Mouse (Mus musculus): ENCODE results near the gene Glp2r.

Gene Glp2r

GRCm38 (mm10) chr11:67727095-67727494 lies 43.9 kb downstream of the Glp2r start:
- no peak for DNase-seq

GRCm38 (mm10) chr11:67723231-67724013 lies 47.5 kb downstream of the Glp2r start:
- DNase-seq = no peak

GRCm38 (mm10) chr11:67722399-67723156 lies 48.4 kb downstream of the Glp2r start:
- DNase-seq = no peak

GRCm38 (mm10) chr11:67721485-67721884 lies 49.5 kb downstream of the Glp2r start:
- DNase-seq = no peak

- DNase-seq = no peak
These were observed 55.6 kb downstream of the Glp2r start for GRCm38 (mm10) chr11:67715382-67715781.

GRCm38 (mm10) chr11:67712976-67713375 lies 58.0 kb downstream of the Glp2r start:
- DNase-seq = no peak

- no peak for DNase-seq
These were observed 76.1 kb downstream of the Glp2r start, which contains the start of gene Rcvrn for GRCm38 (mm10) chr11:67694703-67695376. Gene Rcvrn (plus strand): TSS chr11:67695326.

GRCm38 (mm10) chr11:67686109-67686508 lies 84.8 kb downstream of the Glp2r start:
- DNase-seq = no peak

- DNase-seq = no peak
These were observed 89.1 kb downstream of the Glp2r start for GRCm38 (mm10) chr11:67681871-67682270.

- no peak for DNase-seq
These were observed 91.0 kb downstream of the Glp2r start for GRCm38 (mm10) chr11:67679930-67680329.

GRCm38 (mm10) chr11:67679300-67679699 lies 91.7 kb downstream of the Glp2r start:
- no peak for DNase-seq

GRCm38 (mm10) chr11:67675562-67676540 lies 95.1 kb downstream of the Glp2r start:
- DNase-seq = peak; percentile 48 to 66

- no peak for DNase-seq
These were observed 98.8 kb downstream of the Glp2r start for GRCm38 (mm10) chr11:67672140-67672539.

GRCm38 (mm10) chr11:67670031-67670430 lies 100.9 kb downstream of the Glp2r start:
- no peak for DNase-seq

- no peak for DNase-seq
These were observed 102.4 kb downstream of the Glp2r start for GRCm38 (mm10) chr11:67668460-67669007.

- DNase-seq = peak; percentile 84 to 89
These were observed 103.2 kb downstream of the Glp2r start for GRCm38 (mm10) chr11:67667531-67668332.

GRCm38 (mm10) chr11:67666129-67666528 lies 104.8 kb downstream of the Glp2r start:
- no peak for DNase-seq

- no peak for DNase-seq
These were observed 106.0 kb downstream of the Glp2r start for GRCm38 (mm10) chr11:67664918-67665317.

GRCm38 (mm10) chr11:67664261-67664660 lies 106.7 kb downstream of the Glp2r start:
- no peak for DNase-seq

- DNase-seq = no peak
These were observed 107.5 kb downstream of the Glp2r start for GRCm38 (mm10) chr11:67663437-67663836.

GRCm38 (mm10) chr11:67661465-67661864 lies 109.5 kb downstream of the Glp2r start:
- no peak for DNase-seq

Measured in lung, postnatal 4 days (tissue).